Mouse (Mus musculus): ENCODE measurements around the gene Htr3a. TPM values are rescaled to one million over a fixed set of nuclear protein-coding genes. Genes with fewer than 3 reads are reported as not detected.

The Htr3a gene
- polyA plus RNA-seq (2015; fragmentation: Nextera tagmentation; extraction: Ambion mirVana): 1.5 and 1.7 TPM in 2 replicates

GRCm38 (mm10) chr9:48910885-48911537 is at the start of gene Htr3a:
Gene Htr3a (minus strand): TSS chr9:48911099.
- WGBS: 2% methylated on average over 9 of the region's 9 CpGs
- no peak within 1 kb of the TSS for H3K9ac ChIP-seq
- no peaks in the 10 kb centered on the region for H3K27me3 ChIP-seq (replicated peaks)
- ATAC-seq (ENCODE audit: insufficient read depth, low FRiP score, low read depth): no peak
- peak within 1 kb of the TSS; percentile 22; the same call in 1 of the 2 replicates for H3K4me2 ChIP-seq
- no peak within 1 kb of the TSS for H3K4me3 ChIP-seq (replicated peaks)
- H3K36me3 ChIP-seq: no peaks in the 10 kb centered on the region
- no peaks in the 10 kb centered on the region for H3K9me3 ChIP-seq
- H3K4me1 ChIP-seq: peaks cover 8% of the 10 kb centered on the region
- H3K27ac ChIP-seq: no peak within 1 kb of the TSS

DNA sequence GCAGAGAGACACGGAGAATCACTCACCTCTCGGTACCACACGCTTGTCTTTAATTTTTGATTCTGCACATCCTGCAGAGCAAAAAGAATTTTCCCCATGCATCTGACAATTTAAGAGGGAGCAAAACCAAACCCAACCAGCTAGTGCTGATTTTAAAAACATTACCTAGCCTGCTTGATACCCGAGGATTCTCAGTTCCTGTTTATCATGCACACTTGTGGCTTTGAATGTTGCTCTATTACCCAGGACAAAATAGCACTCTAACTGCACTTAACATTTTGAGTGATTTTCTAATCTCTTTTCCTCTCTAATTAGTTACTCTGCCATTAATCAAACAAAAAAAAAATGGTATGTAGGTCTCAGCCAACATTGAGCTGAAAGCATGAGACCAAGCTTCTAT is 36.7 kb upstream of the Htr3a start:
- H3K36me3 ChIP-seq: no peaks in the 10 kb centered on the region
- H3K27ac ChIP-seq: no peak overlapping the region
- H3K4me3 ChIP-seq (replicated peaks): no peak overlapping the region
- H3K4me2 ChIP-seq: no peak overlapping the region
- H3K9me3 ChIP-seq: no peaks in the 10 kb centered on the region
- no peak for ATAC-seq (ENCODE audit: insufficient read depth, low FRiP score, low read depth)
- H3K27me3 ChIP-seq (replicated peaks): no peaks in the 10 kb centered on the region
- 77% methylated on average over 4 of the region's 4 CpGs for WGBS
- H3K9ac ChIP-seq: no peak overlapping the region
- no peaks in the 10 kb centered on the region for H3K4me1 ChIP-seq

GRCm38 (mm10) chr9:48942349-48942748 is 31.4 kb upstream of the Htr3a start:
- no peak for ATAC-seq (ENCODE audit: insufficient read depth, low FRiP score, low read depth)
- 66% methylated on average over 1 of the region's 1 CpGs for WGBS
- Histone ChIP-seq H3K27ac (no peak overlapping the region), H3K36me3 (no peaks in the 10 kb centered on the region), H3K9ac (no peak overlapping the region), H3K4me2 (no peak overlapping the region), H3K9me3 (no peaks in the 10 kb centered on the region), H3K4me3 (replicated peaks) (no peak overlapping the region), H3K27me3 (replicated peaks) (no peaks in the 10 kb centered on the region), H3K4me1 (no peaks in the 10 kb centered on the region)

DNA sequence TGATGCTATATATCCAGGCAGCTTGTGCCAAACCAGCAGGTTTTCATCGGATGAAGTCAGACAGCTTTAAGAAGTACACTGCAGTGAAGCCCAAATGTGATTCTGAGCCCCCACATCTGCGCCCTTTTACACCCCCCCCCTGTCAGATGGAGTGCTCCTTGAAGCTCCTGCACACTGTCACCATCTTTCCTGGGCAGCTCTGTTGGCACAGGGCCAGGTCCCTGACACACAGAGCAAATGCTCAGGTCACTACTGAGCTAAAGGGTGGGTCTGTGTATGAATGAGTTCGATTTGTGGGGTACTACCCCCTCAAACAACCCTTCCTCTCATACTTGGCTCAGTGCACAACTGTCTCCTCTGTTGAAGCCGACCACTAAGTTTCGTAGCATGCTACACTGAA is 18.5 kb upstream of the Htr3a start:
- ATAC-seq (ENCODE audit: insufficient read depth, low FRiP score, low read depth): no peak
- Histone ChIP-seq H3K9ac (no peak overlapping the region), H3K4me2 (no peak overlapping the region), H3K4me1 (no peaks in the 10 kb centered on the region), H3K9me3 (no peaks in the 10 kb centered on the region), H3K27me3 (replicated peaks) (no peaks in the 10 kb centered on the region), H3K36me3 (no peaks in the 10 kb centered on the region), H3K27ac (no peak overlapping the region), H3K4me3 (replicated peaks) (no peak overlapping the region)
- 67% methylated on average over 5 of the region's 5 CpGs for WGBS

DNA sequence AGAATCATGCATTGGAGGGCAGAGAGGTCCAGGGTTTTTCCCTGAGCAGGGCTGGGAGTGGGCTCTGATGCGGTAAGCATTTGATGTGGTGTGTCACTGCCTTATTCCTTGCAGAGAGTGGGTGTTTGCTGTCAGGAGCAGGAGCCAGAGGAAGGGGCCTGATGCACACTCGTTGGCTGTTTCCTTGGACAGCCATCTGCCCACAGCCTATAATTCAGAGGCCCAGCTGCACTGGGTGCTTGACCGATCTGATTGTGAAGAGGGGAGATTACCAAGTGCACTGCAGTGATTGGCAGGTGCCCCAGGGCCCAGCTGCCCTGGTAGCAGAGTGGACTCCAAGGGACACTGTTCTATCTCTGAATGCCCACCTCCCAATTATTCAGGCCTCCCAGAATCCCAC is 17.9 kb upstream of the Htr3a start:
- no peaks in the 10 kb centered on the region for H3K27me3 ChIP-seq (replicated peaks)
- no peaks in the 10 kb centered on the region for H3K9me3 ChIP-seq
- H3K36me3 ChIP-seq: no peaks in the 10 kb centered on the region
- ATAC-seq (ENCODE audit: insufficient read depth, low FRiP score, low read depth): no peak
- WGBS: 62% methylated on average over 3 of the region's 3 CpGs
- H3K27ac ChIP-seq: no peak overlapping the region
- no peak overlapping the region for H3K4me2 ChIP-seq
- H3K4me3 ChIP-seq (replicated peaks): no peak overlapping the region
- no peaks in the 10 kb centered on the region for H3K4me1 ChIP-seq
- no peak overlapping the region for H3K9ac ChIP-seq

- Histone ChIP-seq H3K4me3 (replicated peaks) (no peak overlapping the region), H3K27me3 (replicated peaks) (no peaks in the 10 kb centered on the region), H3K9me3 (no peaks in the 10 kb centered on the region), H3K27ac (no peak overlapping the region), H3K36me3 (no peaks in the 10 kb centered on the region), H3K4me1 (peaks cover 2% of the 10 kb centered on the region; the same call in 1 of the 2 replicates), H3K4me2 (no peak overlapping the region), H3K9ac (no peak overlapping the region)
- no peak for ATAC-seq (ENCODE audit: insufficient read depth, low FRiP score, low read depth)
- WGBS: 67% methylated on average over 18 of the region's 18 CpGs
These were observed 5.3 kb upstream of the Htr3a start for GRCm38 (mm10) chr9:48916011-48916788.

GRCm38 (mm10) chr9:48904421-48904820 is 6.5 kb downstream of the Htr3a start:
- Histone ChIP-seq H3K4me3 (replicated peaks) (no peak overlapping the region), H3K27ac (no peak overlapping the region), H3K9ac (no peak overlapping the region), H3K36me3 (no peaks in the 10 kb centered on the region), H3K4me2 (no peak overlapping the region), H3K4me1 (no peaks in the 10 kb centered on the region), H3K27me3 (replicated peaks) (no peaks in the 10 kb centered on the region), H3K9me3 (no peaks in the 10 kb centered on the region)
- 79% methylated on average over 5 of the region's 5 CpGs for WGBS
- ATAC-seq (ENCODE audit: insufficient read depth, low FRiP score, low read depth): no peak

GRCm38 (mm10) chr9:48903766-48904165 is 7.1 kb downstream of the Htr3a start:
- Histone ChIP-seq H3K4me1 (no peaks in the 10 kb centered on the region), H3K27me3 (replicated peaks) (no peaks in the 10 kb centered on the region), H3K4me2 (no peak overlapping the region), H3K9me3 (no peaks in the 10 kb centered on the region), H3K36me3 (no peaks in the 10 kb centered on the region), H3K4me3 (replicated peaks) (no peak overlapping the region), H3K9ac (no peak overlapping the region), H3K27ac (no peak overlapping the region)
- WGBS: 70% methylated on average over 2 of the region's 2 CpGs
- no peak for ATAC-seq (ENCODE audit: insufficient read depth, low FRiP score, low read depth)

- no peak overlapping the region for H3K27ac ChIP-seq
- H3K4me2 ChIP-seq: no peak overlapping the region
- 18% methylated on average over 8 of the region's 8 CpGs for WGBS
These were observed 12.3 kb downstream of the Htr3a start for GRCm38 (mm10) chr9:48898551-48898950.

GRCm38 (mm10) chr9:48895819-48896536 is 14.9 kb downstream of the Htr3a start:
- 35% methylated on average over 18 of the region's 18 CpGs for WGBS
- Histone ChIP-seq H3K4me1 (no peaks in the 10 kb centered on the region), H3K36me3 (no peaks in the 10 kb centered on the region), H3K9me3 (no peaks in the 10 kb centered on the region), H3K4me3 (replicated peaks) (no peak overlapping the region), H3K27ac (no peak overlapping the region), H3K27me3 (replicated peaks) (no peaks in the 10 kb centered on the region), H3K9ac (no peak overlapping the region), H3K4me2 (no peak overlapping the region)
- no peak for ATAC-seq (ENCODE audit: insufficient read depth, low FRiP score, low read depth)

More at GRCm38 (mm10) chr9:48898551-48898950, 12.3 kb downstream of the Htr3a start:
- no peak for ATAC-seq (ENCODE audit: insufficient read depth, low FRiP score, low read depth)
- Histone ChIP-seq H3K4me1 (no peaks in the 10 kb centered on the region), H3K27me3 (replicated peaks) (no peaks in the 10 kb centered on the region), H3K9ac (no peak overlapping the region), H3K36me3 (no peaks in the 10 kb centered on the region), H3K9me3 (no peaks in the 10 kb centered on the region), H3K4me3 (replicated peaks) (no peak overlapping the region)

- H3K9me3 ChIP-seq: no peaks in the 10 kb centered on the region
- no peak overlapping the region for H3K4me2 ChIP-seq
- whole genome bisulfite sequencing: 75% methylated on average over 6 of the region's 6 CpGs
- H3K9ac ChIP-seq: no peak overlapping the region
- no peak overlapping the region for H3K4me3 ChIP-seq (replicated peaks)
- no peaks in the 10 kb centered on the region for H3K4me1 ChIP-seq
- ATAC-seq (ENCODE audit: insufficient read depth, low FRiP score, low read depth): no peak
- no peak overlapping the region for H3K27ac ChIP-seq
- no peaks in the 10 kb centered on the region for H3K36me3 ChIP-seq
- no peaks in the 10 kb centered on the region for H3K27me3 ChIP-seq (replicated peaks)
These were observed 16.1 kb downstream of the Htr3a start for GRCm38 (mm10) chr9:48894755-48895154.

- H3K27me3 ChIP-seq (replicated peaks): no peaks in the 10 kb centered on the region
- H3K4me3 ChIP-seq (replicated peaks): no peak overlapping the region
- H3K4me1 ChIP-seq: no peaks in the 10 kb centered on the region
- no peak overlapping the region for H3K27ac ChIP-seq
- no peaks in the 10 kb centered on the region for H3K9me3 ChIP-seq
- no peak for ATAC-seq (ENCODE audit: insufficient read depth, low FRiP score, low read depth)
- WGBS: 28% methylated on average over 3 of the region's 3 CpGs
- no peak overlapping the region for H3K4me2 ChIP-seq
- no peak overlapping the region for H3K9ac ChIP-seq
- no peaks in the 10 kb centered on the region for H3K36me3 ChIP-seq
These were observed 16.9 kb downstream of the Htr3a start for GRCm38 (mm10) chr9:48893986-48894385.

Measured in stomach, embryonic 15.5 days (tissue).